In genomic region chr7:43874868-43875375, GRCm38 (mm10) we compare ENCODE assay signal across 19 mouse cellular contexts. TPM values are rescaled to one million over a fixed set of nuclear protein-coding genes. Genes with fewer than 3 reads are reported as not detected.
"Had no signal": no experiment of that assay in that cellular context is flagged by ENCODE, and none has a peak within 500 bp of the region (broad histone marks: within the 10 kb centered on the region; RNA-seq: fewer than 3 reads in every experiment).

No protein-coding gene starts in this region.

- H3K4me2 ChIP-seq: liver, embryonic 12.5 days; lung, embryonic 14.5 days; midbrain, embryonic 12.5 days had no signal

- ATAC-seq: inflammation-experienced regulatory T-cells, adult 6 months; intestine, postnatal 0 days; liver, embryonic 12.5 days; midbrain, embryonic 16.5 days had no signal

- H3K9ac ChIP-seq: liver, embryonic 12.5 days; lung, embryonic 14.5 days; midbrain, embryonic 12.5 days had no signal

- H3K9me3 ChIP-seq: liver, embryonic 12.5 days; midbrain, embryonic 12.5 days had no signal

- DNase-seq: kidney, adult 9 months; kidney, postnatal 36 days; layer of hippocampus, adult 9-11 months; layer of hippocampus, postnatal 36 days; left cerebral cortex, postnatal 4 days; lung, embryonic 14.5 days; lung, postnatal 10 days; lung, postnatal 4 days; thymus, adult 18-20 months; thymus, postnatal 14 days had no signal

- H3K27me3 ChIP-seq: liver, embryonic 12.5 days; midbrain, embryonic 12.5 days had no signal

- H3K4me3 ChIP-seq: liver, embryonic 12.5 days; midbrain, embryonic 12.5 days had no signal

- H3K27ac ChIP-seq: kidney, postnatal 0 days; liver, embryonic 12.5 days; midbrain, embryonic 12.5 days had no signal

- H3K36me3 ChIP-seq: liver, embryonic 12.5 days; midbrain, embryonic 12.5 days had no signal

- H3K4me1 ChIP-seq: liver, embryonic 12.5 days; midbrain, embryonic 12.5 days had no signal

RNA-seq across cellular contexts. Expression of gene Klk4, which starts 6.0 kb away (rescaled TPM):
- polyA plus RNA-seq: inflammation-experienced regulatory T-cells, adult 6 months; intestine, postnatal 0 days; kidney, postnatal 0 days; liver, embryonic 12.5 days; liver, embryonic 16.5 days; lung, embryonic 14.5 days; midbrain, embryonic 12.5 days; neural tube, embryonic 11.5 days; stomach, embryonic 14.5 days had no signal

RNA-seq across cellular contexts. Expression of gene Klk5, which starts 33.2 kb away (rescaled TPM):
- polyA plus RNA-seq: inflammation-experienced regulatory T-cells, adult 6 months; intestine, postnatal 0 days; kidney, postnatal 0 days; liver, embryonic 12.5 days; liver, embryonic 16.5 days; lung, embryonic 14.5 days; midbrain, embryonic 16.5 days; neural tube, embryonic 11.5 days; stomach, embryonic 14.5 days had no signal

RNA-seq across cellular contexts. Expression of gene Klk6, which starts 50.6 kb away (rescaled TPM):
- polyA plus RNA-seq: intestine, postnatal 0 days; kidney, postnatal 0 days; liver, embryonic 12.5 days; liver, embryonic 16.5 days; lung, embryonic 14.5 days; midbrain, embryonic 12.5 days; midbrain, embryonic 16.5 days; neural tube, embryonic 11.5 days; stomach, embryonic 14.5 days had no signal

RNA-seq across cellular contexts. Expression of gene Klk15, which starts 58.6 kb away (rescaled TPM):
- polyA plus RNA-seq: inflammation-experienced regulatory T-cells, adult 6 months; intestine, postnatal 0 days; kidney, postnatal 0 days; liver, embryonic 12.5 days; liver, embryonic 16.5 days; lung, embryonic 14.5 days; midbrain, embryonic 12.5 days; midbrain, embryonic 16.5 days; neural tube, embryonic 11.5 days; stomach, embryonic 14.5 days had no signal
